Mouse (Mus musculus) forebrain, embryonic 15.5 days (tissue): ENCODE measurements around the gene Slc35b1. TPM values are rescaled to one million over a fixed set of nuclear protein-coding genes. Genes with fewer than 3 reads are reported as not detected.
A peak's percentile ranks its signal among the peaks of the same experiment; 100 is the strongest.

Source experiments
- ATAC-seq: fragments of 200-750 bp; cut with Nextera tagmentation; replicated peaks from 2 replicates; pipeline ENCODE4 v1.8.0; 2017; ENCODE audit warnings: mild to moderate bottlenecking, moderate TSS enrichment, moderate library complexity
- H3K27ac ChIP-seq: fragments of 300-500 bp; sonication (generic); replicated peaks from 2 replicates; pipeline ENCODE4 v1.5.1; 2015; ENCODE audit warnings: mild to moderate bottlenecking, inconsistent platforms
- H3K27me3 ChIP-seq: fragments of 300-500 bp; sonication (generic); 2 replicates; pipeline ENCODE4 v1.6.1; 2015; ENCODE audit warnings: inconsistent platforms
- H3K36me3 ChIP-seq: fragments of 300-500 bp; sonication (generic); 2 replicates; pipeline ENCODE4 v1.6.1; 2015; ENCODE audit warnings: mild to moderate bottlenecking, inconsistent platforms
- H3K4me1 ChIP-seq: fragments of 300-500 bp; sonication (generic); 2 replicates; pipeline ENCODE4 v1.6.1; 2015; ENCODE audit warnings: inconsistent platforms
- H3K4me2 ChIP-seq: fragments of 300-500 bp; sonication (generic); replicated peaks from 2 replicates; pipeline ENCODE4 v1.6.1; 2015; ENCODE audit warnings: mild to moderate bottlenecking, inconsistent platforms
- H3K4me3 ChIP-seq: fragments of 300-500 bp; sonication (generic); 2 replicates; pipeline ENCODE4 v1.5.1; 2015; ENCODE audit warnings: mild to moderate bottlenecking, inconsistent platforms
- H3K9ac ChIP-seq: fragments of 300-500 bp; sonication (generic); replicated peaks from 2 replicates; pipeline ENCODE4 v1.6.1; 2015; ENCODE audit warnings: mild to moderate bottlenecking, inconsistent platforms
- H3K9me3 ChIP-seq: fragments of 300-500 bp; sonication (generic); 2 replicates; pipeline ENCODE4 v1.6.1; 2016; ENCODE audit warnings: inconsistent platforms
- WGBS: fragments of 180-500 bp; shearing (Covaris S2); methylation state at CpG from one replicate; pipeline ENCODE4 v1.1.7; 2015; ENCODE audit warnings: mixed read lengths; 5-methylcytosine and 5-hydroxymethylcytosine counted together
- polyA plus RNA-seq: library from polyadenylated mRNA; unstranded; fragments of >200 nt; fragmentation: Nextera tagmentation; extraction: Ambion mirVana; gene quantifications from 2 replicates; pipeline ENCODE4 v1.2.1, GENCODE M21; 2015

Gene Slc35b1
- polyA plus RNA-seq, 1 experiment from 2014 or later = 150 TPM

GRCm38 (mm10) chr11:95352686-95353085, 31.8 kb upstream of the Slc35b1 start:
- no peak overlapping the region for H3K4me3 ChIP-seq
- peaks cover 8% of the 10 kb centered on the region for H3K4me1 ChIP-seq
- H3K36me3 ChIP-seq = no peaks in the 10 kb centered on the region
- whole genome bisulfite sequencing = 82% methylated on average over 2 of the region's 2 CpGs
- H3K27ac ChIP-seq = no peak overlapping the region
- no peaks in the 10 kb centered on the region for H3K27me3 ChIP-seq
- no peak overlapping the region for H3K9ac ChIP-seq
- no peak overlapping the region for H3K4me2 ChIP-seq
- no peak for ATAC-seq
- H3K9me3 ChIP-seq = no peaks in the 10 kb centered on the region

- Histone ChIP-seq H3K4me2 (no peak overlapping the region), H3K27ac (no peak overlapping the region), H3K9me3 (no peaks in the 10 kb centered on the region), H3K9ac (no peak overlapping the region), H3K4me1 (peaks cover 8% of the 10 kb centered on the region), H3K4me3 (no peak overlapping the region), H3K27me3 (no peaks in the 10 kb centered on the region), H3K36me3 (no peaks in the 10 kb centered on the region)
- no peak for ATAC-seq
- 87% methylated on average over 9 of the region's 9 CpGs for WGBS
These were observed 31.3 kb upstream of the Slc35b1 start for GRCm38 (mm10) chr11:95353226-95353625.

GRCm38 (mm10) chr11:95354228-95354944, 30.1 kb upstream of the Slc35b1 start:
- Histone ChIP-seq H3K4me3 (no peak overlapping the region), H3K36me3 (no peaks in the 10 kb centered on the region), H3K9me3 (no peaks in the 10 kb centered on the region), H3K27ac (no peak overlapping the region), H3K4me1 (peaks cover 8% of the 10 kb centered on the region), H3K4me2 (no peak overlapping the region), H3K9ac (no peak overlapping the region), H3K27me3 (no peaks in the 10 kb centered on the region)
- ATAC-seq = no peak
- 92% methylated on average over 14 of the region's 14 CpGs for WGBS

- Histone ChIP-seq H3K4me1 (peaks cover 10% of the 10 kb centered on the region), H3K4me2 (no peak overlapping the region), H3K4me3 (no peak overlapping the region), H3K9ac (no peak overlapping the region), H3K27me3 (no peaks in the 10 kb centered on the region), H3K36me3 (no peaks in the 10 kb centered on the region), H3K27ac (no peak overlapping the region), H3K9me3 (no peaks in the 10 kb centered on the region)
- no peak for ATAC-seq
- WGBS = 90% methylated on average over 12 of the region's 12 CpGs
These were observed 29.4 kb upstream of the Slc35b1 start for GRCm38 (mm10) chr11:95354945-95355660.

- Histone ChIP-seq H3K36me3 (no peaks in the 10 kb centered on the region), H3K4me2 (no peak overlapping the region), H3K9ac (no peak overlapping the region), H3K27ac (no peak overlapping the region), H3K4me1 (peaks cover 10% of the 10 kb centered on the region), H3K27me3 (no peaks in the 10 kb centered on the region), H3K9me3 (no peaks in the 10 kb centered on the region), H3K4me3 (no peak overlapping the region)
- WGBS = 91% methylated on average over 5 of the region's 5 CpGs
- ATAC-seq = no peak
These were observed 28.9 kb upstream of the Slc35b1 start for GRCm38 (mm10) chr11:95355661-95356011.

GRCm38 (mm10) chr11:95356039-95356438, 28.5 kb upstream of the Slc35b1 start:
- Histone ChIP-seq H3K9me3 (no peaks in the 10 kb centered on the region), H3K36me3 (no peaks in the 10 kb centered on the region), H3K27ac (no peak overlapping the region), H3K4me3 (no peak overlapping the region), H3K27me3 (no peaks in the 10 kb centered on the region), H3K4me1 (peaks cover 10% of the 10 kb centered on the region), H3K4me2 (no peak overlapping the region), H3K9ac (no peak overlapping the region)
- no peak for ATAC-seq
- WGBS = 89% methylated on average over 7 of the region's 7 CpGs

GRCm38 (mm10) chr11:95356469-95357273, 27.8 kb upstream of the Slc35b1 start:
- WGBS = 69% methylated on average over 17 of the region's 17 CpGs
- no peaks in the 10 kb centered on the region for H3K9me3 ChIP-seq
- H3K4me1 ChIP-seq = peaks cover 10% of the 10 kb centered on the region
- no peaks in the 10 kb centered on the region for H3K27me3 ChIP-seq
- no peak overlapping the region for H3K4me3 ChIP-seq
- H3K4me2 ChIP-seq = no peak overlapping the region
- H3K9ac ChIP-seq = no peak overlapping the region
- no peak overlapping the region for H3K27ac ChIP-seq
- no peaks in the 10 kb centered on the region for H3K36me3 ChIP-seq
- ATAC-seq = 0 out of 2 replicates have a peak, but pooled peaks have one; percentile 46

GRCm38 (mm10) chr11:95358263-95358662, 26.2 kb upstream of the Slc35b1 start:
- 68% methylated on average over 3 of the region's 3 CpGs for WGBS
- H3K36me3 ChIP-seq = no peaks in the 10 kb centered on the region
- H3K4me3 ChIP-seq = no peak overlapping the region
- H3K9ac ChIP-seq = no peak overlapping the region
- no peaks in the 10 kb centered on the region for H3K9me3 ChIP-seq
- peaks cover 10% of the 10 kb centered on the region for H3K4me1 ChIP-seq
- H3K27me3 ChIP-seq = no peaks in the 10 kb centered on the region
- no peak overlapping the region for H3K4me2 ChIP-seq
- ATAC-seq = no peak
- no peak overlapping the region for H3K27ac ChIP-seq

- Histone ChIP-seq H3K36me3 (no peaks in the 10 kb centered on the region), H3K9ac (no peak overlapping the region), H3K4me2 (no peak overlapping the region), H3K27ac (no peak overlapping the region), H3K4me3 (no peak overlapping the region), H3K9me3 (no peaks in the 10 kb centered on the region), H3K4me1 (peaks cover 6% of the 10 kb centered on the region), H3K27me3 (no peaks in the 10 kb centered on the region)
- ATAC-seq = no peak
- 87% methylated on average over 5 of the region's 5 CpGs for WGBS
These were observed 20.1 kb upstream of the Slc35b1 start for GRCm38 (mm10) chr11:95364388-95364787.

- H3K4me2 ChIP-seq = no peak overlapping the region
- H3K27me3 ChIP-seq = no peaks in the 10 kb centered on the region
- H3K4me1 ChIP-seq = peaks cover 4% of the 10 kb centered on the region; the same call in 1 of the 2 replicates
- WGBS = 67% methylated on average over 10 of the region's 10 CpGs
- no peak overlapping the region for H3K27ac ChIP-seq
- H3K36me3 ChIP-seq = no peaks in the 10 kb centered on the region
- H3K9ac ChIP-seq = no peak overlapping the region
- H3K9me3 ChIP-seq = no peaks in the 10 kb centered on the region
- H3K4me3 ChIP-seq = no peak overlapping the region
- no peak for ATAC-seq
These were observed 18.9 kb upstream of the Slc35b1 start for GRCm38 (mm10) chr11:95365596-95365995.

- Histone ChIP-seq H3K9me3 (no peaks in the 10 kb centered on the region), H3K4me2 (no peak overlapping the region), H3K36me3 (no peaks in the 10 kb centered on the region), H3K9ac (no peak overlapping the region), H3K27ac (peak overlapping the region; percentile 16; the same call in 1 of the 2 replicates), H3K27me3 (no peaks in the 10 kb centered on the region), H3K4me3 (no peak overlapping the region), H3K4me1 (peaks cover 4% of the 10 kb centered on the region; the same call in 1 of the 2 replicates)
- no peak for ATAC-seq
- WGBS = 76% methylated on average over 6 of the region's 6 CpGs
These were observed 18.1 kb upstream of the Slc35b1 start for GRCm38 (mm10) chr11:95366280-95366897.
